Mouse (Mus musculus): ENCODE results near the gene Acss2. TPM values are rescaled to one million over a fixed set of nuclear protein-coding genes. Genes with fewer than 3 reads are reported as not detected.

Acss2 gene
- polyA plus RNA-seq, 1 experiment from 2014 or later, result 20.7 TPM

DNA sequence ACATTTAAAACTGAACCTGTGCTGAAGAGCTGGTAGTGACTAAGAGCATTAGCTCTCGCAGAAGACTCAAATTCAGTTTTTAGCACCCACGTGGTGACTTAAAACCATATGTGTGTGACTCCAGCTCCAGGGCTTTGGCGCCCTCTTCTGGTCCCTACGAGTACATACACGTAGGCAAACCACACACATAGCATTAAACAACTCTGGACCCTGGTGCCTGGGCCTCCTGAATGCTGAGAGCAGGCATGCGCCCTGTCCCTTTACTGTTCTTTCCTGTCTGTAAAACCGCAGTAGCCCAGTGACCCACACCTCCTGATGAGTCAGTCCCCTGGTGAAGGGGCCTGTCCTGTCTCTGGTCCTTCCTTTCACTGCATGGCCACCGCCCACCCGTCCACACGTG lies 107.0 kb downstream of the Acss2 start:
- Histone ChIP-seq H3K9ac (no peak overlapping the region), H3K36me3 (no peaks in the 10 kb centered on the region), H3K27me3 (replicated peaks) (peaks cover 24% of the 10 kb centered on the region), H3K4me1 (replicated peaks) (peaks cover 13% of the 10 kb centered on the region), H3K9me3 (no peaks in the 10 kb centered on the region), H3K27ac (no peak overlapping the region), H3K4me3 (replicated peaks) (no peak overlapping the region), H3K4me2 (replicated peaks) (no peak overlapping the region)
- no peak for ATAC-seq
- WGBS, result 38% methylated on average over 10 of the region's 10 CpGs

DNA sequence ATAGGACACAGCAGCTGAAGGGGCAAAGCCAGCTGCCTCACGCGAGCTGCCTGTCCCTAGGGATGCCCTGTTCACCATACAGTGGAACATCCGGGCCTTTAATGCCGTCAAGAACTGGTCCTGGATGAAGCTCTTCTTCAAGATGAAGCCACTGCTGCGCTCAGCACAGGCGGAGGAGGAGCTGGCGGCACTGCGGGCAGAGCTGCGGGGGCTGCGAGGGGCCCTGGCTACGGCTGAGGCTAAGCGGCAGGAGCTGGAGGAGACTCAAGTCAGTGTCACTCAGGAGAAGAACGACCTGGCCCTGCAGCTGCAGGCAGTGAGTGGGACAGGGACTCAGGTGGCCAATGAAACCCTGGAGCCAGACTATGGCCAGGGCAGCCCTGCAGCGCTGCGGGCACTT lies 108.5 kb downstream of the Acss2 start:
- H3K4me3 ChIP-seq (replicated peaks), result no peak overlapping the region
- WGBS, result 49% methylated on average over 15 of the region's 15 CpGs
- H3K4me2 ChIP-seq (replicated peaks), result no peak overlapping the region
- no peaks in the 10 kb centered on the region for H3K36me3 ChIP-seq
- H3K27me3 ChIP-seq (replicated peaks), result peaks cover 30% of the 10 kb centered on the region
- H3K9me3 ChIP-seq, result no peaks in the 10 kb centered on the region
- H3K4me1 ChIP-seq (replicated peaks), result peaks cover 17% of the 10 kb centered on the region
- H3K9ac ChIP-seq, result no peak overlapping the region
- H3K27ac ChIP-seq, result no peak overlapping the region
- no peak for ATAC-seq

DNA sequence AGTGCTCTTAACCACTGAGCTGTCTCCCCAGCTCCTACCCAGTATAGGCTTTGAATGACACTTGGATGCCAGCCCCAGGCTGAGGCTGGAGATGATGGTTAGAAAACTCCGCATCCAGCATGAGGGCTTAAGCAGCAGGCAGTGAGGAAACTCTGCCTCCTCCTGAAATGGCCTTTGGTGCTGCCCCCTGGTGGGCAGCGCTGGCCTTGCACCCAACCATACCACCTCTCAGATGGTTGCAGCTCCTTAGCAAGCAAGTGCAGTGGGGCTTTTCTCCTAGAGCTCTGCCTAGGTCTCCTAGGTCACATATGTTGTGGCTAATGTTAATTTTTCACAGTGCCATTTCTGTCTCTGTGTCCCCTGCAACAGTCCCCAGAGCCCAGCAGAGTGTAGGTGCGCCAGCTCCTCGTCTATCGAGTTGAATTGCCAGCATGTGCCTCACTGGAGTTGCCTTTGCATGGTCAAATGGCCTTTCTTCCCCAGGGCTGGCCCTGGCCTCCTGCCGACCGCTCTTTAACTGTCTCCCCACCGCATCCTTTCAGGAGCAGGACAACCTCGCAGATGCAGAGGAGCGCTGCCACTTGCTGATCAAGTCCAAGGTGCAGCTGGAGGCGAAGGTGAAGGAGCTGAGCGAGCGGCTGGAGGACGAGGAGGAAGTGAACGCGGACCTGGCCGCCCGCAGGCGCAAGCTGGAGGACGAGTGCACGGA lies 109.4 kb downstream of the Acss2 start:
- WGBS, result 58% methylated on average over 21 of the region's 21 CpGs
- Histone ChIP-seq H3K27me3 (replicated peaks) (peaks cover 37% of the 10 kb centered on the region), H3K36me3 (0 out of 2 replicates have a peak, but pooled peaks cover 4% of the 10 kb centered on the region), H3K4me1 (replicated peaks) (peaks cover 17% of the 10 kb centered on the region), H3K4me3 (replicated peaks) (no peak overlapping the region), H3K4me2 (replicated peaks) (no peak overlapping the region), H3K9me3 (no peaks in the 10 kb centered on the region), H3K27ac (no peak overlapping the region), H3K9ac (no peak overlapping the region)
- no peak for ATAC-seq

DNA sequence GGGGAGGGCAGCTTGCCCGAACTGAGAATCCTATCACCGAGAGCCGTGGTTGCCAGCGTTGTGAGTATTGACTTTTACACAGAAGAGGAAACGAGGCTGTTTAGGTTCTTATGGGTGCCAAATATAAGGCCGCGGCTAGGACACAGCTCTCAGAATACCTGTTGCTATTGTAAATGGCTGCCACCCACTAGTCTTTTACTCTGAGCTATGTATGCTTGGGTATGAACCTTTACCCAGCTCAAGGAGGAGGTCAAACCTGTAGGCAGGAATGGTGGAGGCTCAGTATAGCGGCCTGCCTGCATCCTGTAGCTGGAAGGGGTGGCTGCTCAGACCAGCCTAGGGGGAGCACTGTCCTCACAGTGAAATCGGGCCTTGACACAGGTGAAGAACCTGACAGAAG lies 110.4 kb downstream of the Acss2 start:
- WGBS, result 90% methylated on average over 9 of the region's 9 CpGs
- H3K9me3 ChIP-seq, result no peaks in the 10 kb centered on the region
- ATAC-seq, result no peak
- H3K4me1 ChIP-seq (replicated peaks), result peaks cover 17% of the 10 kb centered on the region
- 0 out of 2 replicates have a peak, but pooled peaks cover 6% of the 10 kb centered on the region for H3K36me3 ChIP-seq
- no peak overlapping the region for H3K9ac ChIP-seq
- no peak overlapping the region for H3K4me3 ChIP-seq (replicated peaks)
- peaks cover 38% of the 10 kb centered on the region for H3K27me3 ChIP-seq (replicated peaks)
- no peak overlapping the region for H3K4me2 ChIP-seq (replicated peaks)
- no peak overlapping the region for H3K27ac ChIP-seq

DNA sequence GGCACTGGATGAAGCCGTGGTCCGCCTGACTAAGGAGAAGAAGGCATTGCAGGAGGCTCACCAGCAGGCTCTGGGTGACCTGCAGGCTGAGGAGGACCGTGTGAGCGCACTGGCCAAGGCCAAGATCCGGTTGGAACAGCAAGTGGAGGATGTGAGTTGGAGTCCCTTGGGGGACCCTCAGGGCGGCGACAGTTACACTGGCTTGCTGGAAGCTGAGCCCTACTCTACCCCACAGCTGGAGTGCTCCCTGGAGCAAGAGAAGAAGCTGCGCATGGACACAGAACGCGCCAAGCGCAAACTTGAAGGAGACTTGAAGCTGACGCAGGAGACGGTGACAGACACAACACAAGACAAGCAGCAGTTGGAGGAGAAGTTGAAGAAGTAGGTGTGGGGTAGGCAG lies 110.8 kb downstream of the Acss2 start:
- Histone ChIP-seq H3K9ac (no peak overlapping the region), H3K27me3 (replicated peaks) (peaks cover 38% of the 10 kb centered on the region), H3K9me3 (no peaks in the 10 kb centered on the region), H3K36me3 (0 out of 2 replicates have a peak, but pooled peaks cover 6% of the 10 kb centered on the region), H3K27ac (no peak overlapping the region), H3K4me3 (replicated peaks) (no peak overlapping the region), H3K4me1 (replicated peaks) (peaks cover 17% of the 10 kb centered on the region), H3K4me2 (replicated peaks) (no peak overlapping the region)
- no peak for ATAC-seq
- WGBS, result 89% methylated on average over 13 of the region's 13 CpGs

DNA sequence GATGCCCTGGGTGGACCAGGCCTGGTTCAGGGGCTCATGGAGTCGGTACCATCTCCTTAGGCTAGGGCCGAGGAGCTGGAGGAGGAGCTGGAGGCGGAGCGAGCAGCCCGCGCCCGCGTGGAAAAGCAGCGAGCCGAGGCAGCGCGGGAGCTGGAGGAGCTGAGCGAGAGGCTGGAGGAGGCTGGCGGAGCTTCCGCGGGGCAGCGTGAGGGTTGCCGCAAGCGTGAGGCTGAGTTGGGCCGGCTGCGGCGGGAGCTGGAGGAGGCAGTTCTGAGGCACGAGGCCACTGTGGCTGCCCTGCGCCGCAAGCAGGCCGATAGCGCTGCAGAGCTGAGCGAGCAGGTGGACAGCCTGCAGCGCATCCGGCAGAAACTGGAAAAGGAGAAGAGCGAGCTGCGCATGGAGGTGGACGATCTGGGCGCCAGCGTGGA lies 111.5 kb downstream of the Acss2 start:
- 0 out of 2 replicates have a peak, but pooled peaks cover 7% of the 10 kb centered on the region for H3K36me3 ChIP-seq
- ATAC-seq, result peak; percentile 48
- no peaks in the 10 kb centered on the region for H3K9me3 ChIP-seq
- H3K4me1 ChIP-seq (replicated peaks), result peaks cover 17% of the 10 kb centered on the region
- H3K4me3 ChIP-seq (replicated peaks), result peak overlapping the region; percentile 39
- H3K27me3 ChIP-seq (replicated peaks), result peaks cover 38% of the 10 kb centered on the region
- peak overlapping the region; percentile 41 for H3K9ac ChIP-seq
- H3K4me2 ChIP-seq (replicated peaks), result peak overlapping the region; percentile 89
- WGBS, result 2% methylated on average over 35 of the region's 35 CpGs
- H3K27ac ChIP-seq, result no peak overlapping the region

DNA sequence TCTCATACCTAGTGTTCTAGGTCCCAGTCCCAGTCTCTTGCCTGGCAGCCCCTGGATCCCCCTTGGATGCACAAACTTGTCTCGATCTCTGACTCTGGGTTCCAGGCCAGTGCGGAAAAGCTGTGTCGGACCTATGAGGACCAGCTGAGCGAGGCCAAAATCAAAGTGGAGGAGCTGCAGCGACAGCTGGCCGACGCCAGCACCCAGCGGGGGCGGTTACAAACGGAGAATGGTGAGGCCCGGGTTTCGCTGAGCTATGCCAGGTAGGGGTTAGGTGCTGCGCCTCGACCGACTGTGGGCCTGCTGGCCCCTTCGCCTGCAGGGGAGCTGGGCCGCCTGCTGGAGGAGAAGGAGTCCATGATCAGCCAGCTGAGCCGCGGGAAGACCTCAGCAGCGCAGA lies 112.4 kb downstream of the Acss2 start:
- H3K4me3 ChIP-seq (replicated peaks), result no peak overlapping the region
- H3K9ac ChIP-seq, result no peak overlapping the region
- H3K27me3 ChIP-seq (replicated peaks), result peaks cover 38% of the 10 kb centered on the region
- peaks cover 14% of the 10 kb centered on the region for H3K36me3 ChIP-seq
- no peaks in the 10 kb centered on the region for H3K9me3 ChIP-seq
- H3K27ac ChIP-seq, result no peak overlapping the region
- H3K4me2 ChIP-seq (replicated peaks), result no peak overlapping the region
- peaks cover 17% of the 10 kb centered on the region for H3K4me1 ChIP-seq (replicated peaks)
- 64% methylated on average over 20 of the region's 20 CpGs for WGBS
- ATAC-seq, result no peak

DNA sequence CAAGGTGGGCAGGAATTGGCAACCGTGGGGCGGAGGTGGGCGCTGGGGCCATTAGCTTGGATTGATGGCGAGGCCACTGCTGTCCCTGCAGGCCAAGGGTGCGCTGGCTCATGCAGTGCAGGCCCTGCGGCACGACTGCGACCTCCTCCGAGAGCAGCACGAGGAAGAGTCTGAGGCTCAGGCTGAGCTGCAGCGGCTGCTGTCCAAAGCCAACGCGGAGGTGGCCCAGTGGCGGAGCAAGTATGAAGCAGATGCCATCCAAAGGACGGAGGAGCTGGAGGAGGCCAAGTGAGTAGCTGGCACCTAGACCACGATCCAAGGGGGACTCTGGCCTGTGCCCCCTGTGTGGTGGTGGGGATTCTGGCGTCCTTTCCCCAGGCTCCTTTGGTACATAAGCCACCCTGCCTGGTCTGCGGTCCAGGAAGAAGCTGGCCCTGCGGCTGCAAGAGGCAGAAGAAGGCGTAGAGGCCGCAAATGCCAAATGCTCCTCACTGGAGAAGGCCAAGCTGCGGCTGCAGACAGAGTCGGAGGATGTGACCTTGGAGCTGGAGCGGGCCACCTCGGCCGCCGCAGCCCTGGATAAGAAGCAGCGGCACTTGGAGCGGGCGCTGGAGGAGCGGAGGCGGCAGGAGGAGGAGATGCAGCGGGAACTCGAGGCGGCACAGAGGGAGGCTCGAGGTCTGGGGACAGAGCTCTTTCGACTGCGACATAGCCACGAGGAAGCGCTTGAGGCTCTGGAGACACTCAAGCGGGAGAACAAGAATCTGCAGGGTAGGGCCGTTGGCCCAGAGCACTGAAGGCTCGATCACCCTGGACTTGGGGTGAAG lies 113.1 kb downstream of the Acss2 start:
- Histone ChIP-seq H3K27me3 (replicated peaks) (peaks cover 38% of the 10 kb centered on the region), H3K4me1 (replicated peaks) (peaks cover 17% of the 10 kb centered on the region), H3K9me3 (no peaks in the 10 kb centered on the region), H3K9ac (no peak overlapping the region), H3K4me2 (replicated peaks) (no peak overlapping the region), H3K4me3 (replicated peaks) (no peak overlapping the region), H3K27ac (no peak overlapping the region), H3K36me3 (peaks cover 21% of the 10 kb centered on the region)
- ATAC-seq, result no peak
- 48% methylated on average over 43 of the region's 43 CpGs for WGBS

DNA sequence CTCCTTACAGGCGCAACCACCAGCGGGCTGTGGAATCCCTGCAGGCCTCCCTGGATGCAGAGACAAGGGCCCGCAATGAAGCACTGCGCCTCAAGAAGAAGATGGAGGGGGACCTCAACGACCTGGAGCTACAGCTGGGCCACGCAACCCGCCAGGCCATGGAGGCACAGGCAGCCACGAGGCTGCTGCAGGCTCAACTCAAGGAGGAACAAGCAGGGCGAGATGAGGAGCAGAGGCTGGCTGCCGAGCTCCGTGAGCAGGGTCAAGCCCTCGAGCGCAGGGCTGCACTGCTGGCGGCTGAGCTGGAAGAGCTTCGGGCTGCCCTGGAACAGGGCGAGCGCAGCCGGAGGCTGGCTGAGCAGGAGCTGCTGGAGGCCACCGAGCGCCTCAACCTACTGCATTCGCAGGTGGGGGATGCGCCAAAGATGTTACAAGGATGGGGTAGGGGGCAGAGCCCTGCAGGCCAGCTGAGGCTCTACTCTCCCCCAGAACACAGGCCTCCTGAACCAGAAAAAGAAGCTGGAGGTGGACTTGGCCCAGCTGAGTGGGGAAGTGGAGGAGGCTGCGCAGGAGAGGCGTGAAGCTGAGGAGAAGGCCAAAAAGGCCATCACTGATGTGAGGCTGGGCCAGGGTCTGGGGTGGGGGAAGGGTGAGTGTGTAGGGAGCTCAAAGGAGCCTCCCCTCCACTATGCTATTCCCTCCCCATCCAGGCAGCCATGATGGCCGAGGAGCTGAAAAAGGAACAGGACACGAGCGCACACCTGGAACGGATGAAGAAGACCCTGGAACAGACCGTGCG lies 114.6 kb downstream of the Acss2 start:
- ATAC-seq, result no peak
- peaks cover 14% of the 10 kb centered on the region for H3K4me1 ChIP-seq (replicated peaks)
- no peak overlapping the region for H3K4me3 ChIP-seq (replicated peaks)
- WGBS, result 77% methylated on average over 30 of the region's 30 CpGs
- H3K36me3 ChIP-seq, result peaks cover 32% of the 10 kb centered on the region
- no peaks in the 10 kb centered on the region for H3K9me3 ChIP-seq
- no peak overlapping the region for H3K4me2 ChIP-seq (replicated peaks)
- no peak overlapping the region for H3K9ac ChIP-seq
- H3K27ac ChIP-seq, result no peak overlapping the region
- peaks cover 38% of the 10 kb centered on the region for H3K27me3 ChIP-seq (replicated peaks)

DNA sequence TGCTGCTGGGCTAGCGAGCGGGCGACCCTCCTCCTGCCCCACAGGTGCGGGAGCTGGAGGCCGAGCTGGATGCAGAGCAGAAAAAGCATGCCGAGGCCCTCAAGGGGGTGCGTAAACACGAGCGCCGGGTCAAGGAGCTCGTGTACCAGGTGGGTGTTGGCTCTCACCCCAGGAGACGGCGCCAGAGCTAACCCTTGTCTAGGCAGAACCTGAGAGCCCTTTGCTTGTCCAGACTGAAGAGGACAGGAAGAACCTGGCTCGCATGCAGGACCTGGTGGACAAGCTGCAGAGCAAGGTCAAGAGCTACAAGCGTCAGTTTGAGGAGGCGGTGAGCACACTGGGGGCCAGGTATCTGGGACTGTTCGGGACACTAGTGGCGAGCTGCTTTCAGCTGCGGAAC lies 115.4 kb downstream of the Acss2 start:
- Histone ChIP-seq H3K36me3 (peaks cover 38% of the 10 kb centered on the region), H3K9me3 (no peaks in the 10 kb centered on the region), H3K27me3 (replicated peaks) (peaks cover 37% of the 10 kb centered on the region), H3K27ac (no peak overlapping the region), H3K4me1 (replicated peaks) (peaks cover 14% of the 10 kb centered on the region), H3K4me2 (replicated peaks) (no peak overlapping the region), H3K4me3 (replicated peaks) (no peak overlapping the region), H3K9ac (no peak overlapping the region)
- 63% methylated on average over 19 of the region's 19 CpGs for WGBS
- ATAC-seq, result no peak

DNA sequence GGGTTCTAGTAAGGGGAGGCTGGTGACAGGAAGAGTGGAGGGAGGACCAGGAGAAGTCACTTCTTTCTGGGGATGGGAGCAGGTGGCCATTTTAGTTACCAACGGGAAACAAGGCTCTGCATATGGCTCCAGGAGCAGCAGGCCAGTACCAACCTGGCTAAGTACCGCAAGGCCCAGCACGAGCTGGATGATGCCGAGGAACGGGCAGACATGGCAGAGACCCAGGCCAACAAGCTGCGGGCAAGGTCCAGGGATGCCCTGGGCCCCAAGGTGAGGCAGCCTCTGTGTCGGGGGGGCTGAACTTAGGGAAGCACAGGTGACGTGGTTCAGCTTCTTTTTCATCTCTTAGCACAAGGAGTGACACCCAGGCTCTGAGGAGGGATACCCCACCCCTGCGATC lies 116.0 kb downstream of the Acss2 start:
- Histone ChIP-seq H3K9ac (no peak overlapping the region), H3K27ac (no peak overlapping the region), H3K27me3 (replicated peaks) (peaks cover 31% of the 10 kb centered on the region), H3K4me1 (replicated peaks) (peaks cover 14% of the 10 kb centered on the region), H3K9me3 (no peaks in the 10 kb centered on the region), H3K4me2 (replicated peaks) (no peak overlapping the region), H3K4me3 (replicated peaks) (no peak overlapping the region), H3K36me3 (peaks cover 43% of the 10 kb centered on the region)
- no peak for ATAC-seq
- 94% methylated on average over 9 of the region's 9 CpGs for WGBS

DNA sequence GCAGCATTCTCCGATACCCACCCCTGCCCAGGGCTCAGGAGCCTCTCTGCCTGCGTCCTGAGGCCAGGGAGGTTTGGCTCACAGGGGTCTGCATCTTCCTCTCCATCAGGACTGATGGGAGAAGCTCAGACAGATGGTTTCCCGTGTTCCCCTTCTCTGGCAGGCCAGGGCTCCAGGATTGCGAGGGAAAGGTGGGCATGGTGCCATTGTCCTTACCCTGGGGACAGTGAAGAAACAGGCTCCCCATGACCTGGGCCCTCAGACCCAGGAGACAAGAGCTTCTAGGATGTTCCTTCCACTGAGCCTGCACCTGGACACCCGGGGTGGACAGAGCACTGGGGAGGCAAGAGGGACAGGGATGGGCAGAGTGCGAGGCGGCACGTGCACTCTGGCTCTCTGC lies 116.8 kb downstream of the Acss2 start:
- peaks cover 25% of the 10 kb centered on the region for H3K27me3 ChIP-seq (replicated peaks)
- 93% methylated on average over 8 of the region's 8 CpGs for WGBS
- no peak for ATAC-seq
- H3K4me2 ChIP-seq (replicated peaks), result no peak overlapping the region
- no peak overlapping the region for H3K27ac ChIP-seq
- H3K4me1 ChIP-seq (replicated peaks), result peaks cover 6% of the 10 kb centered on the region; the same call in 1 of the 2 replicates
- no peaks in the 10 kb centered on the region for H3K9me3 ChIP-seq
- no peak overlapping the region for H3K9ac ChIP-seq
- H3K4me3 ChIP-seq (replicated peaks), result no peak overlapping the region
- H3K36me3 ChIP-seq, result peaks cover 47% of the 10 kb centered on the region
